ENCODE assay signal across 19 mouse cellular contexts in the genomic region with DNA sequence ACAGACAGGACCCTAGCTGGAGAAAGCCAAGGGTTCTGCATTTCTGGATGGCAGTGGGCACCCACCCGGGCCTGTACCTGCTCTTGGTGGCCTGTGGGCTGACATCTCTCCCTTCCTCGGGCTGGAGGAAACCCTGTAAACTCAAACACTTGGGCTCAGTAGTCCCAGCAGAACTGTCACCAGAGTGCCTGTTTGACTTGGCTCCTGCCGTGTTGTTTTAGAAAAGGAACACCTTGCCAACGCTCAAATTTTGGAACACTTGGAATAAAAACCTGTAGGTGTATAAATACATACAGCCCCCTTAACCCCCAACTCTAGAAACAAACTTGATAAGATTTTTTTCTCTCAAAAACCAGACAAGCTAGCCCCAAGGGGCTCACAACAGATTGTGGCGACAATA.
A peak's percentile ranks its signal among the peaks of the same experiment; 100 is the strongest.
DNase-seq lines count a peak whose midpoint lies in the region; ATAC-seq and TF ChIP-seq lines count a peak whose summit lies in the region.
"Had no signal": no experiment of that assay in that cellular context is flagged by ENCODE, and none has a peak within 500 bp of the region (broad histone marks: within the 10 kb centered on the region; RNA-seq: fewer than 3 reads in every experiment).

No protein-coding gene starts in this region.

- no peaks in the 10 kb centered on the region for H3K36me3 ChIP-seq in heart, embryonic 10.5 days
- H3K36me3 ChIP-seq in kidney, embryonic 15.5 days: no peaks in the 10 kb centered on the region
- H3K36me3 ChIP-seq in lung, postnatal 0 days (ENCODE audit: insufficient read depth, low read length): no peaks in the 10 kb centered on the region
- no peaks in the 10 kb centered on the region for H3K36me3 ChIP-seq in hindbrain, embryonic 14.5 days (replicated peaks; ENCODE audit: control insufficient read depth, insufficient read depth)
- H3K36me3 ChIP-seq: midbrain, embryonic 10.5 days; neural tube, embryonic 15.5 days had no signal

- peaks cover 16% of the 10 kb centered on the region for H3K27me3 ChIP-seq in heart, embryonic 10.5 days (ENCODE audit: insufficient read depth, poor library complexity, severe bottlenecking)
- peaks cover 11% of the 10 kb centered on the region for H3K27me3 ChIP-seq in kidney, embryonic 15.5 days
- no peaks in the 10 kb centered on the region for H3K27me3 ChIP-seq in lung, postnatal 0 days (replicated peaks; ENCODE audit: insufficient read depth, low read length)
- H3K27me3 ChIP-seq in hindbrain, embryonic 14.5 days (ENCODE audit: control insufficient read depth, insufficient read depth, low read length): no peaks in the 10 kb centered on the region
- H3K27me3 ChIP-seq: CH12.LX had no signal

- DNase-seq in heart, embryonic 10.5 days (ENCODE audit: low spot score): no peak
- no peak for DNase-seq in heart, adult 9 months (ENCODE audit: low spot score in 2 of 2)
- DNase-seq in kidney, postnatal 36 days: no peak
- peak; percentile 49 for DNase-seq in lung, postnatal 0 days (ENCODE audit: low spot score)
- DNase-seq in lung, adult 18-20 months: no peak
- DNase-seq in hindbrain, embryonic 14.5 days (ENCODE audit: low spot score): no peak
- DNase-seq in left cerebral cortex, postnatal 4 days: no peak
- DNase-seq: adrenal gland, postnatal 14 days; cerebellum, adult 8-10 months; forebrain, postnatal 0 days; kidney, adult 8-10 months; retina, postnatal 1 day had no signal

- H3K9me3 ChIP-seq in heart, embryonic 10.5 days: no peaks in the 10 kb centered on the region
- no peaks in the 10 kb centered on the region for H3K9me3 ChIP-seq in kidney, embryonic 15.5 days (replicated peaks)
- H3K9me3 ChIP-seq in lung, postnatal 0 days (ENCODE audit: low read length): no peaks in the 10 kb centered on the region
- no peaks in the 10 kb centered on the region for H3K9me3 ChIP-seq in hindbrain, embryonic 14.5 days (ENCODE audit: control insufficient read depth, low read length)
- H3K9me3 ChIP-seq: midbrain, embryonic 10.5 days; neural tube, embryonic 15.5 days had no signal

- peak overlapping the region; percentile 85; the same call in 1 of the 2 replicates for H3K27ac ChIP-seq in heart, embryonic 10.5 days
- peak overlapping the region; percentile 74 for H3K27ac ChIP-seq in kidney, embryonic 15.5 days
- H3K27ac ChIP-seq in lung, postnatal 0 days (ENCODE audit: low read length): peak overlapping the region; percentile 58
- no peak overlapping the region for H3K27ac ChIP-seq in hindbrain, embryonic 14.5 days
- H3K27ac ChIP-seq: left cerebral cortex, adult 2 months; liver, embryonic 14.5 days; neural tube, embryonic 15.5 days had no signal

- no peak for ATAC-seq in kidney, embryonic 15.5 days (replicated peaks; ENCODE audit: low FRiP score)
- ATAC-seq in lung, postnatal 0 days: no peak
- no peak for ATAC-seq in hindbrain, embryonic 14.5 days (ENCODE audit: low FRiP score)

- TF ChIP-seq CTCF in lung, postnatal 0 days (IDR thresholded peaks at IDR 0.05): no peak

- H3K9ac ChIP-seq in kidney, embryonic 15.5 days: no peak overlapping the region
- no peak overlapping the region for H3K9ac ChIP-seq in lung, postnatal 0 days (replicated peaks; ENCODE audit: low read depth)
- H3K9ac ChIP-seq in hindbrain, embryonic 14.5 days: no peak overlapping the region
- H3K9ac ChIP-seq: forebrain, postnatal 0 days; liver, embryonic 14.5 days; neural tube, embryonic 15.5 days had no signal

- 65% methylated on average over 5 of the region's 5 CpGs for WGBS in heart, embryonic 10.5 days
- WGBS in kidney, embryonic 15.5 days: 58% methylated on average over 5 of the region's 5 CpGs
- WGBS in lung, postnatal 0 days: 33% methylated on average over 5 of the region's 5 CpGs
- WGBS in hindbrain, embryonic 14.5 days: 69% methylated on average over 5 of the region's 5 CpGs

- H3K4me2 ChIP-seq in kidney, embryonic 15.5 days: no peak overlapping the region
- no peak overlapping the region for H3K4me2 ChIP-seq in lung, postnatal 0 days (replicated peaks; ENCODE audit: low read depth, low read length)
- no peak overlapping the region for H3K4me2 ChIP-seq in hindbrain, embryonic 14.5 days (replicated peaks)
- H3K4me2 ChIP-seq: neural tube, embryonic 15.5 days had no signal

- H3K4me1 ChIP-seq in heart, embryonic 10.5 days: peaks cover 52% of the 10 kb centered on the region
- H3K4me1 ChIP-seq in kidney, embryonic 15.5 days: peaks cover 52% of the 10 kb centered on the region
- H3K4me1 ChIP-seq in lung, postnatal 0 days (ENCODE audit: insufficient read depth, low read depth, low read length): peaks cover 21% of the 10 kb centered on the region
- peaks cover 17% of the 10 kb centered on the region for H3K4me1 ChIP-seq in hindbrain, embryonic 14.5 days (replicated peaks; ENCODE audit: control insufficient read depth, insufficient read depth, low read length)

- intact Hi-C loops in left cerebral cortex, postnatal 4 days (cut with DNase I): no loop called here

- no peak for TF ChIP-seq EP300 in lung, postnatal 0 days (IDR thresholded peaks at IDR 0.05)

- no peak overlapping the region for H3K4me3 ChIP-seq in heart, embryonic 10.5 days
- H3K4me3 ChIP-seq in kidney, embryonic 15.5 days (replicated peaks): no peak overlapping the region
- H3K4me3 ChIP-seq in lung, postnatal 0 days (ENCODE audit: low read depth, low read length): no peak overlapping the region
- no peak overlapping the region for H3K4me3 ChIP-seq in hindbrain, embryonic 14.5 days (replicated peaks; ENCODE audit: low read length)
- H3K4me3 ChIP-seq: erythroblast, embryonic 14.5 days; left cerebral cortex, adult 2 months; midbrain, embryonic 10.5 days; neural tube, embryonic 15.5 days had no signal
